ENCODE assay signal across 8 mouse cellular contexts in genomic region chr8:99415076-99415965, GRCm38 (mm10). TPM values are rescaled to one million over a fixed set of nuclear protein-coding genes. Genes with fewer than 3 reads are reported as not detected.
DNase-seq lines count a peak whose midpoint lies in the region; ATAC-seq and TF ChIP-seq lines count a peak whose summit lies in the region.

No protein-coding gene starts in this region.

- peak overlapping the region; percentile 81 for H3K27ac ChIP-seq in forebrain, embryonic 15.5 days (replicated peaks)
- no peak overlapping the region for H3K27ac ChIP-seq in intestine, postnatal 0 days (ENCODE audit: low read depth, low read length)
- H3K27ac ChIP-seq in midbrain, embryonic 12.5 days (replicated peaks), result peak overlapping the region; percentile 60

- intact Hi-C loops in heart, postnatal 25 days (cut with DNase I), result no loop called here

- peak overlapping the region; percentile 65 for H3K9ac ChIP-seq in forebrain, embryonic 15.5 days (replicated peaks)
- no peak overlapping the region for H3K9ac ChIP-seq in intestine, postnatal 0 days (ENCODE audit: low read depth, low read length)
- peak overlapping the region; percentile 70 for H3K9ac ChIP-seq in midbrain, embryonic 12.5 days (replicated peaks)

- peak; percentile 82 for DNase-seq in heart, adult 11 months
- no peak for DNase-seq in heart, postnatal 25 days (ENCODE audit: low spot score)
- DNase-seq in cerebellum, adult 11-12 months, result peak; percentile 77

- no peak for TF ChIP-seq CTCF in intestine, postnatal 0 days (IDR thresholded peaks at IDR 0.05; ENCODE audit: low read depth)

- no peaks in the 10 kb centered on the region for H3K36me3 ChIP-seq in forebrain, embryonic 15.5 days
- H3K36me3 ChIP-seq in intestine, postnatal 0 days (ENCODE audit: control insufficient read depth, insufficient read depth), result no peaks in the 10 kb centered on the region
- H3K36me3 ChIP-seq in midbrain, embryonic 12.5 days, result no peaks in the 10 kb centered on the region

- WGBS in forebrain, embryonic 15.5 days, result under 1% methylated on average over 48 of the region's 48 CpGs
- WGBS in intestine, postnatal 0 days, result 2% methylated on average over 48 of the region's 48 CpGs
- WGBS in midbrain, embryonic 12.5 days, result under 1% methylated on average over 48 of the region's 48 CpGs

- H3K4me3 ChIP-seq in forebrain, embryonic 15.5 days, result peak overlapping the region; percentile 65
- peak overlapping the region; percentile 26 for H3K4me3 ChIP-seq in intestine, postnatal 0 days (ENCODE audit: low read depth, low read length)
- peak overlapping the region; percentile 67 for H3K4me3 ChIP-seq in midbrain, embryonic 12.5 days

- H3K4me1 ChIP-seq in forebrain, embryonic 15.5 days, result peaks cover 29% of the 10 kb centered on the region
- no peaks in the 10 kb centered on the region for H3K4me1 ChIP-seq in intestine, postnatal 0 days (replicated peaks; ENCODE audit: control insufficient read depth, insufficient read depth, low read length)
- H3K4me1 ChIP-seq in midbrain, embryonic 12.5 days, result peaks cover 19% of the 10 kb centered on the region

- peak; percentile 39; the same call in 1 of the 2 replicates for ATAC-seq in forebrain, embryonic 15.5 days (replicated peaks)
- ATAC-seq in intestine, postnatal 0 days, result no peak
- ATAC-seq in midbrain, embryonic 12.5 days (ENCODE audit: low FRiP score, low read depth), result peak; percentile 39
- no peak for ATAC-seq in granulocyte monocyte progenitor cell, adult 5-6 weeks (replicated peaks; ENCODE audit: poor library complexity, severe bottlenecking)
- no peak for ATAC-seq in erythroid progenitor cell, adult 5-6 weeks (replicated peaks; ENCODE audit: low FRiP score, poor library complexity, severe bottlenecking)

- no peaks in the 10 kb centered on the region for H3K9me3 ChIP-seq in forebrain, embryonic 15.5 days
- no peaks in the 10 kb centered on the region for H3K9me3 ChIP-seq in intestine, postnatal 0 days (ENCODE audit: control insufficient read depth)
- H3K9me3 ChIP-seq in midbrain, embryonic 12.5 days, result no peaks in the 10 kb centered on the region

- H3K4me2 ChIP-seq in forebrain, embryonic 15.5 days (replicated peaks), result peak overlapping the region; percentile 89
- peak overlapping the region; percentile 55 for H3K4me2 ChIP-seq in intestine, postnatal 0 days (replicated peaks; ENCODE audit: low read depth)
- H3K4me2 ChIP-seq in midbrain, embryonic 12.5 days (replicated peaks), result peak overlapping the region; percentile 79

- H3K27me3 ChIP-seq in forebrain, embryonic 15.5 days, result no peaks in the 10 kb centered on the region
- peaks cover 33% of the 10 kb centered on the region for H3K27me3 ChIP-seq in intestine, postnatal 0 days (replicated peaks; ENCODE audit: control insufficient read depth, insufficient read depth, low read length)
- H3K27me3 ChIP-seq in midbrain, embryonic 12.5 days, result peaks cover 12% of the 10 kb centered on the region; the same call in 1 of the 2 replicates

RNA-seq across cellular contexts. Expression of gene Cdh8, which starts 0.9 kb away (rescaled TPM):
- under 1 TPM; 0.34 to 0.36 TPM for total RNA-seq in heart, postnatal 25 days (2021)
- polyA plus RNA-seq in forebrain, embryonic 15.5 days (2015; fragmentation: Nextera tagmentation; extraction: Ambion mirVana), result 39.8 and 40.1 TPM in 2 replicates
- polyA plus RNA-seq in intestine, postnatal 0 days (2015; fragmentation: Nextera tagmentation; extraction: Ambion mirVana), result 0.35 and 0.46 TPM in 2 replicates
- polyA plus RNA-seq in midbrain, embryonic 12.5 days (2016; fragmentation: Nextera tagmentation; extraction: Ambion mirVana), result 23.8 and 32.2 TPM in 2 replicates
- not detected in 2 replicates for total RNA-seq in granulocyte monocyte progenitor cell, adult 5-6 weeks (2014; fragmentation: Nextera tagmentation)
- not detected in 2 replicates for total RNA-seq in granulocyte monocyte progenitor cell, adult 5-6 weeks (2017)
- not detected in 2 replicates for total RNA-seq in erythroid progenitor cell, adult 5-6 weeks (2015; ENCODE audit: low replicate concordance)
- total RNA-seq in erythroid progenitor cell, adult 5-6 weeks (2017; ENCODE audit: low replicate concordance), result not detected in 2 replicates

Comparison
In these comparisons a context has a peak if more than half of its experiments do, and no peak if none do; other contexts are left out.
1. ATAC-seq: peak in forebrain, embryonic 15.5 days (single experiment) and midbrain, embryonic 12.5 days (single experiment); none in intestine, postnatal 0 days (single experiment), granulocyte monocyte progenitor cell, adult 5-6 weeks (single experiment) and erythroid progenitor cell, adult 5-6 weeks (single experiment).
2. Peak in every context shown above with its lines, with median percentiles within 50 percentile points of each other: H3K4me2 ChIP-seq and H3K4me3 ChIP-seq.